Mouse (Mus musculus) CH12.LX (cell line): ENCODE results near the gene Hamp.

Source experiments
- CTCF ChIP-seq, 2 experiments: IDR thresholded peaks in 1 of 2; conservative IDR thresholded peaks in 1 of 2; 2 replicates each; pipeline ENCODE4 v1.5.1; 2011 to 2012; ENCODE audit warnings: low read depth in 2 of 2, low read length in 2 of 2, improper control_type of control experiment in 1 of 2, inconsistent platforms in 1 of 2, mild to moderate bottlenecking in 1 of 2, moderate library complexity in 1 of 2
- ELF1 ChIP-seq: IDR thresholded peaks from 2 replicates; pipeline ENCODE4 v1.6.1; 2014; ENCODE audit warnings: low read depth, mild to moderate bottlenecking, inconsistent platforms, low read length, improper control_type of control experiment
- SIN3A ChIP-seq: IDR thresholded peaks from 2 replicates; pipeline ENCODE4 v1.6.1; 2012; ENCODE audit warnings: low read length, improper control_type of control experiment, inconsistent platforms

DNA sequence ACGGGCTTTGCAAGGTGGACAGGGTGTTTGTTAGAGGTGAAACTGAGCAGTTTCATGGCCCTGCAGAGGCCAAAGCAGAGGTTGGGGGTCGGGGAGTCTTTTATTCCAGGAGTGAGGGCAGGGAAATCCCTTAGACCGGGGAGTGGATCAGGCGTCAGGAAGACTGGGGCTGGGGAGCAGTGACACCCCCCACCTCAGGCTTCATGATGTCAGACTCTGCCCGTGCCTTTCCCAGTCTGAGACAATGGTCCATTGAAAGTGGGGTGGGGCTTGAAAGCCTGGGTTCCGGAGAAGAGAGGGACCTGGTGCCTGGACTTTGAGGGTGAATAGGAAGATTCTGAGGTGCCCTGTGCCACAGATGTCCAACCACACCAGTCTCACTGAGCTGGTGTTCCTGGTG is 27.1 kb downstream of the Hamp start:
- TF ChIP-seq ELF1 (no peak), SIN3A (no peak), CTCF (conservative IDR thresholded peaks at IDR 0.05 in 1 of 2, IDR thresholded peaks at IDR 0.05 in 1 of 2; ENCODE audit: low read depth in 2 of 2, low read length in 2 of 2) (no peak)
